Mouse (Mus musculus): Measurements from ENCODE around the gene Clcn7.
"Not testable (repeated sequence)": the region's sequence is repeated elsewhere in the genome, so short reads cannot be mapped to it uniquely, and the experiment has no call there.

Clcn7 gene

GRCm38 (mm10) chr17:25133275-25133698 lies at the start of gene Clcn7:
TSS of gene Clcn7 (plus strand) at chr17:25133391.
- DNase-seq (ENCODE audit: low read depth, low spot score): peak; percentile 89

GRCm38 (mm10) chr17:25083444-25083931 lies 49.7 kb upstream of the Clcn7 start, which contains the start of gene Tmem204:
TSS of gene Tmem204 (minus strand) at chr17:25083591.
- peak; percentile 42 for DNase-seq (ENCODE audit: low read depth, low spot score)

DNA sequence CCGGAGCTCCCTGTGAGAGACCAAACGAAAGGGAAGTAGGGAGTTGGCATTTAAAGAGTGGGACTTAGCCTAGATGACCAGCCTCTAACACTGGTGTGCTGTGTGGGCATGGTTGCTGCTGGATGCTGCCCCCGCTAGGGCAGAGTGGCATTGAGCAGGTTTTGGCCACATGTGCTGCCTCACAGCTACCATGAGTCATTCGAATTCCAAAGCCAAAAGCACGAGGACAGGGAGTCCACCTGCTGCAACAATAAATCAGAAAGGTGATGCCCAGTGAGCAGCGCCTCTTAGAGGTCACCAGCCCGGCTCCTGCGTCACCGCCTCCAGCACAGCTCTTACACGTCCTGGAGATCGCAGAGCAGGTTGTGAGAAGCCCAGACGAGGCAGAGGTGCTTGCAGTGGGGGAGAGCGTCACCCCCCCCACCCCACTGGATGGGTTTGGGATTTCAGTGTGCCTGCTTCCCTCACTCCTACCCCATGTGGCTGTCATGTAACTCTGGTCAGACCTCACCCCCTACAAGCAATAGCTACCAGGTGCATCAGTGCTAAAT lies 48.3 kb upstream of the Clcn7 start:
- no peak for DNase-seq (ENCODE audit: low read depth, low spot score)

GRCm38 (mm10) chr17:25086724-25087123 lies 46.5 kb upstream of the Clcn7 start:
- no peak for DNase-seq (ENCODE audit: low read depth, low spot score)

DNA sequence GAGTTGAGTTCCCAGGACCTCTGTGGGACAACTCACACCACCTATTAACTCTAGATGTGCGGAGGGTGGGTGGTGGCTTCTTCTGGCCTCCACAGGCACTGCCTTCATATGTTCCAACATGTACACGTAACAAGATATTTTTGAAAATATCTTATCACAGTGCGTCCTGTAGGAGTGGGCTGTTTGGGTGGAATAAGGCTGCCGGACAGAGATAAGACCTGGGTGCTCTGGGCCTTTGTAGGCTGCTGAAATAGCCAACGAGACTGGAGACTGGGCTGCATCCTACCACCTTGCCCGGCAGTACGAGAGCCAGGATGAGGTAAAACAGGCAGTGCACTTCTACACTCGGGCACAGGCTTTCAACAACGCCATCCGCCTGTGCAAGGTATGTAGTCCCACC lies 44.0 kb upstream of the Clcn7 start:
- no peak for DNase-seq (ENCODE audit: low read depth, low spot score)

- no peak for DNase-seq (ENCODE audit: low read depth, low spot score)
These were observed 42.7 kb upstream of the Clcn7 start for GRCm38 (mm10) chr17:25090450-25090849.

DNA sequence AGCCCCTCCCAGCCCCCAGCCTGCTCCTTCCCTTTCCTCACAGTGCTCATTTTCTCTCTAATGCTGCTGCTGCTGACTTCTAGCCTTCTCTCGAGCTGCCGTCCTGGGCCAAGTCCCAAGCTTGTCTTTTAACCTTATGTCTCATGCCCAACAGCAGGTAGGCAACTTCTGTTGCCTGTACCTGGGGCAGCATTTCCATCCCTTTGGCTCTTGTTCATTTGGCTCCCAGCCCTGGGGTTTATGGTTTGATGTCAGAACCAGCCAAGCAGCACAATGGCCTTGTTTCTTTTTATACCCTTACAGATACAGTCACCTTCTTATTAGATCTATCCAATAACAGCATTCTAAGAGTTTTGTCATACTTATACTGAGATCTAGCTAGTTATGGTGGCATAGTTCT lies 37.0 kb upstream of the Clcn7 start:
- DNase-seq (ENCODE audit: low read depth, low spot score): no peak

DNA sequence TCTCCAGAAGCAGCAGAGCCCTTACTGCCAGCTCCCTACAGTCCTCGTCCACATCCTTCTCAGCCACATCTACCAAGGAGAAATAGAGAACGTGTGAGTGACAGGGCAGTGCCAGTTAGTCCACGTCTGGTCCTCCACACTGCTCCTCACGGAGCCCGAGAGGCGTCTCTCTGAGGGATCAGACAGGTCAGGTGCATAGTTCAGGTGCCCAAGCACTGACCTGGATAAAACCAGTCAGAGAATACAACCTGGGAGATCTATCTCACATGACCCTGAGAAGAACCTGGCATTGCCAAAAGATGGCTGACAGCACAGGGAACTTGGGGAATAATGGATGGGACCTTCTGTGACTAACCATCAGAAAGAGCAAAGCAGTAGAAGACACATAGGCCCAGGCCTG lies 33.1 kb upstream of the Clcn7 start:
- no peak for DNase-seq (ENCODE audit: low read depth, low spot score)

GRCm38 (mm10) chr17:25101338-25101737 lies 31.9 kb upstream of the Clcn7 start:
- no peak for DNase-seq (ENCODE audit: low read depth, low spot score)

GRCm38 (mm10) chr17:25107786-25108185 lies 25.4 kb upstream of the Clcn7 start:
- DNase-seq (ENCODE audit: low read depth, low spot score): no peak

- DNase-seq (ENCODE audit: low read depth, low spot score): peak; percentile 52
These were observed 23.6 kb upstream of the Clcn7 start for GRCm38 (mm10) chr17:25109578-25109977.

DNA sequence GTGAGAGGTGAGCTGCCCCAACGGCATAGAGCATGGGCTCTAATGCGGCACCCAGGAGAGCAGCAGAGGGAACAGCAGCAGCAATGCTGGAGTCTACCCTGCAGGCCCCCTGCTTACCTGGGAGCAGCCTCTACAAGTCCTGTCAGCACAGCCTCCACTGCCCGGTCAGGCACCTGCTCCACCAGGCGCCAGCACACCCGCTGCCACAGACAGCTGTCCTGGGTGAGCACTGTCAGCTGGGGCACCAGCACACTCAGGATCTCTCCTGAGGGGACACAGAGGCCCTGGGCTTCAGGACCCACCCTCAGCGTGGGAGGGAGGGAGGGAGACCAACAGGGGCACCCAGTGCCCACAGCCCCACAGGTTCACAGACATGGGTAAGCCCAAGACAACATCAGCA lies 22.6 kb upstream of the Clcn7 start:
- no peak for DNase-seq (ENCODE audit: low read depth, low spot score)

DNA sequence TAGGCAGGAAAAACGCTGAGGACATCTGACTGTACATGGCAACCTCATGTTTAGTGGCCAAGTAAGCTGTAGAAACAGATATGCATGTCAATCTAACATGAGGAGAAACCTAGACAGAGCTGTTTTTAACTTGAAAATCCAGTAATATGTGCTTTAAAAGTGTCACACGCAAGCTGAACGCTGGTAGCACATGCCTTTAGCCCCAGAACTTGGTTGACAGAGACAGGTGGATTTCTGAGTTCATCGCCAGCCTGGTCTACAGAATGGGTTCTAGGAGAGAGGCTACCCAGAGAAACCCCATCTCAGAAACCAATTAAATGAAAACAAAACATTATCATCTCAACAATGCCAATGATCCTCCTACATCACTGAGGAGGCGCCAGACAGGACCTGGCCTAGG lies 22.0 kb upstream of the Clcn7 start:
- DNase-seq (ENCODE audit: low read depth, low spot score): no peak

- DNase-seq (ENCODE audit: low read depth, low spot score): no peak
These were observed 21.3 kb upstream of the Clcn7 start for GRCm38 (mm10) chr17:25111739-25112422.

- DNase-seq (ENCODE audit: low read depth, low spot score): no peak
These were observed 20.8 kb upstream of the Clcn7 start for GRCm38 (mm10) chr17:25112423-25112810.

- peak; percentile 34 for DNase-seq (ENCODE audit: low read depth, low spot score)
These were observed 18.1 kb upstream of the Clcn7 start for GRCm38 (mm10) chr17:25114908-25115645.

GRCm38 (mm10) chr17:25115664-25116432 lies 17.3 kb upstream of the Clcn7 start, which contains the start of gene Telo2:
TSS of gene Telo2 (minus strand) at chr17:25115967.
- DNase-seq (ENCODE audit: low read depth, low spot score): peak; percentile 91

- peak; percentile 72 for DNase-seq (ENCODE audit: low read depth, low spot score)
These were observed 15.9 kb upstream of the Clcn7 start for GRCm38 (mm10) chr17:25117263-25117662.

DNA sequence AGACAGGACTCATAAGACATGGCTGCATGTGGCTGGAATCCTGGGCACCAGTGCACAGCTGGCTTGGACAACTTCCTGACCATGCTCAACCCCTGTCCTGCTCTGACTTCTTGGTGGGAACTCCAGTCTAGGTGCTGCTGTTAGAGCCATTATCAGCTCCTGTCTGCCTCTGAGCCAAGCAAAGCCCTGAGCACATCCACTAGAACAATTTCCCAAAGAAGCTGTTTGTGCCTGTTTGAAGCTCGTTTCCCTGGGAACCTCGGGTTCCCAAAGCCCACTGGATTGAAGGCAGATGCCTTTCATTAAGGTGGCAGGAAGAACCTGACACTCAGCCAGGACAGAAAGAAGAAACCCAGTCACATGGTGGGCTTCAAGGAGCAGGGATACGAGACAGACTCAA lies 12.8 kb upstream of the Clcn7 start, which contains the start of gene Ptx4:
Ptx4 (plus strand) TSS at position 355 of the 400 bp plus-strand sequence.
- no peak for DNase-seq (ENCODE audit: low read depth, low spot score)

DNA sequence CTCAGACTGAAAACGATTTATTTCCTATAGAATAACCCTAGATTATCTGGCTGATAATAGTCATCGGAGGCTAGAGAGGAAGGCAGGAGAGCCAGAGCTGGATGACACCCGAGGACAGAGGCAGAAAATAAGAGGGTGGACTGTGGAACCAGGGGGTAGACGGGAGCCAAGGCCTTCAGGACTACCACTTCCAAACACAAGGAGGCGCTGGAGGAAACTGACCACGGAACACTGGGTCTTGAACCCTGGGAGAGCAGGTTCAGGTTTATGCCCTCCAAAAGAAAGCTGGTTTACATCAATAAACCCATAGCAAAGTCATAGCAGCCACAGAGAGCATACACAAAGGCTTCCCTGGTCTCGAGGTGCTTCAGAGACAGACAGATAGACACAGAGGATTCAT lies 9.2 kb upstream of the Clcn7 start:
- peak; percentile 37 for DNase-seq (ENCODE audit: low read depth, low spot score)

GRCm38 (mm10) chr17:25125442-25126060 lies 7.6 kb upstream of the Clcn7 start:
- not testable (repeated sequence) for DNase-seq (ENCODE audit: low read depth, low spot score)

Data from ES-CJ7 (cell line).